Mouse (Mus musculus) erythroid progenitor cell, adult 5-6 weeks (primary cell): ENCODE data around the gene Klk1. TPM values are rescaled to one million over a fixed set of nuclear protein-coding genes. Genes with fewer than 3 reads are reported as not detected.
"Not testable (repeated sequence)": the region's sequence is repeated elsewhere in the genome, so short reads cannot be mapped to it uniquely, and the experiment has no call there.

Source experiments
- ATAC-seq: replicated peaks from 2 replicates; pipeline ENCODE4 v1.8.0; 2016; ENCODE audit warnings: moderate number of reproducible peaks, mild to moderate bottlenecking, moderate TSS enrichment, inconsistent platforms; ENCODE audit not compliant: poor library complexity, low FRiP score, severe bottlenecking
- total RNA-seq, 2 experiments: library from RNA; stranded (forward) in 1 of 2; stranded (reverse) in 1 of 2; fragments of 150-400 nt in 1 of 2; fragments of 186-747, 209-891 nt in 1 of 2; gene quantifications; 2 replicates each; pipeline versions ENCODE4 v1.2.3 to v1.2.4; 2015 to 2017; ENCODE audit warnings: low replicate concordance in 2 of 2

Klk1 gene
- total RNA-seq (2015; ENCODE audit: low replicate concordance), result not detected in 2 replicates
- not detected in 2 replicates for total RNA-seq (2017; ENCODE audit: low replicate concordance)

DNA sequence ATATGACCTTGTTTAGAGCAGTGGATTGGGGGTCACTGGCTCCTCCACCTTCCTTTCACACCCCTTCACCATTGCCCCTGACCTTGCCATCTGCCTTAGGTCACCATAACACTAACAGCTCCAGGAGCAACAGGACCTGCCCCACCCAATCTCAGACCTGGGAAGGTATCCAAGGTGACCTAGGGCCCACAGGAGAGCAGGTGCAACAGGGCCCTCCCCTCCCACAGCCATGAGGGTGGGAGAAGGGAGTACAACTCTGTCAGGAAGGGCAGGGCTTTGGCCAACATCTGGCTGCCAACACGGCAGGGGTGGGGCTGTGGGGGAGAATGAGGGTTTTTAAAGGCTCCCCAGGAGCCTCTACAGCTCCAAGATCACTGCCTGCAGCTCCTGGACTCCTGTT is at the start of gene Klk1:
Klk1 (plus strand) TSS at position 285 of the 400 bp plus-strand sequence.
- no peak for ATAC-seq

DNA sequence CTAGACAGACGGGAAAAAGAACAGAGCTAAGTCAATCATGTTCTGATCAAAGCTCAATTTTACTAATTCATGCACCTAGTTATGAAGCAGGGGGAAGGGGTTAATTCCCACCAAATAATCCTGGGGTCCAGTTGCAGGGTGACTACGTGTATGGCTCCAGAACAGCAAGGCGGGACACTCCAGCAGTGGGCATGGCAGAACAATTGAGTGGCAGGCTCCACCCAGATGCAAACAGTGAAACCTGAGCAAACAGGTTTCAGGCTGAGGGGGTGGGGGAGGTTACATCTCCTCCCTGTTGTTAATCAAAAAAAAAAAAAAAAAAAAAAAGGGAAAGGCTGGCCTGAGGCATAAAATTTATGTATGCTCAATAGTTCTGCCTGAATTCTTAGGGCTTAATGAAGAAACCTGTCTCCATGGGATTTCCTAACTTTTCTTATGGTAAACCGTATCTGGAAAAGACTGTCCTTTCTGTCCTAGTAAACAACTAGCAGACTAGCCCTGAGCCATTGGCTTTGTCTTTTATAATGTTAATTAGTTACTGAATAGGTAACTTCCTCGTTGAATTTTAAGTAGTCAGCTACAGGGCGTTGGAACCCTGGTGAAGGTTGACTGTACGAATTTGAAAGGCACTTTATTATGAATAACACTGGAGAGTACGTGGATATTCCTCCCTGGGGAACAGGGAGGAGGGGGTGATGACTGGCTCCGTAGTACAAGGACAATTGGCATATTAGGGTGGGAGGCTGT is 45.7 kb upstream of the Klk1 start:
- no peak for ATAC-seq

DNA sequence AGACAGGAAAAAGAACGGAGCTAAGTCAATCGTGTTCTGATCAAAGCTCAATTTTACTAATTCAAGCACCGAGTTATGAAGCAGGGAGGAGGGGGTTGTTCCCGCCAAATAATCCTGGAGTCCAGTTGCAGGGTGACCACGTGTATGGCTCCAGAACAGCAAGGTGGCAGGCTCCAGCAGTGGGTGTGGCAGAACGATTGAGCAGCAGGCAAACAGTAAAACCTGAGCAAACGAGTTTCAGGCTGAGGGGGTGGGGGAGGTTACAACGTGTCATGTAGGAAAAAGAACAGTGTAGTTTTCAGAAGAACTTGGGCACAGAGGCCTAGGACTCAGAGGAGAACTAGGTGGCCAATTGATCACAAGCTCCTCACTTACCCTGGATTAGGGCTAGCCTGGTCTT is 38.6 kb upstream of the Klk1 start:
- not testable (repeated sequence) for ATAC-seq

DNA sequence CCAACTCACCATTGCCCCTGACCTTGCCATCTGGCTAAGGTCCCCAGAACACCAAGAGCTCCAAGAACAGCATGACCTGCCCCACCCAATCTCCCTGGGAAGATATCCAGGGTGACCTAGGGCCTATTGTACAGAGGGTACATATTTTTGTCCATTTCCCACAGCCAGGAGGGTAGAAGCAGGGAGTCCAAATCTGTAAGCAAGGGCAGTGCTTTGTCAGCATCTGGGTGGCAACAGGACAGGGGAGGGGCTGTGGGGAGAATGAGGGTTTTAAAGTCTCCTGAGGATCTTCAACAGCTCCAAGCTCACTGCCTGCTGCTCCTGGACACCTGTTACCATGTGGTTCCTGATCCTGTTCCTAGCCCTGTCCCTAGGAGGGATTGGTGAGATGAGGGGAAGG is 37.2 kb upstream of the Klk1 start, which contains the start of gene Klk1b24:
Klk1b24 (plus strand) TSS at position 301 of the 400 bp plus-strand sequence.
- not testable (repeated sequence) for ATAC-seq

DNA sequence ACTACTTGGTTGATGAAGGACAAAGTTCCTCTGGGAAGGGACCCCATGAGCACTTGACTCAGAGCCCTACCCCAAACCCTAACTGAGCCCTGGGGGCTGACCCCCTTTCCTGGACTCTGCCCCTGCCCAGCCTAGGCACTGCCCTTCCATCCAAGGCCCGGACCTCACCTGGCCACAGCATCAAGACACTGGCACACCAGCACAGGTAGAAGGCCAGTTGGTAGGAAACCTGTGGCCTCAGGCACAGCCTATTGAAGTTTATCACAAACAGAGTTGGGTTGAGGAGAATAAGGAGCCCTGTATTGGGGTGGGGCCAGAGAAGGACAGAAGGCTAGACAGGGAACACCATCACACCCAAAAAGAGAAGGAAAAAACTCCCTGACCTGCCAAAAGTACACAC is 31.7 kb upstream of the Klk1 start:
- not testable (repeated sequence) for ATAC-seq

DNA sequence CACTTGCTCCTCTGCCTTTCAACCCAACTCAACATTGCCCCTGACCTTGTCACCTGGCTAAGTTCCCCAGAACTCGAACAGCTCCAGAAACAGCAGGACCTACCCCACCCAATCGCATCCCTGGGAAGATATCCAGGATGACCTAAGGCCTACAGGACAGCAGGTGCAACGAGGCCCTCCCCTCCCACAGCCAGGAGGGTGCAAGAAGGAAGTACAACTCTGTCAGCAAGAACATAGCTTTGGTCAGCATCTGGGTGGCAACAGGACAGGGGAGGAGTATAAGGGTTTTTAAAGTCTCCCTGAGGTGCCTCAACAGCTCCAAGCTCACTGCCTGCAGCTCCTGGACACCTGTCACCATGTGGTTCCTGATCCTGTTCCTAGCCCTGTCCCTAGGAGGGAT is 27.3 kb upstream of the Klk1 start, which contains the start of gene Klk1b3:
Klk1b3 (plus strand) TSS at position 301 of the 400 bp plus-strand sequence.
- ATAC-seq, result no peak

DNA sequence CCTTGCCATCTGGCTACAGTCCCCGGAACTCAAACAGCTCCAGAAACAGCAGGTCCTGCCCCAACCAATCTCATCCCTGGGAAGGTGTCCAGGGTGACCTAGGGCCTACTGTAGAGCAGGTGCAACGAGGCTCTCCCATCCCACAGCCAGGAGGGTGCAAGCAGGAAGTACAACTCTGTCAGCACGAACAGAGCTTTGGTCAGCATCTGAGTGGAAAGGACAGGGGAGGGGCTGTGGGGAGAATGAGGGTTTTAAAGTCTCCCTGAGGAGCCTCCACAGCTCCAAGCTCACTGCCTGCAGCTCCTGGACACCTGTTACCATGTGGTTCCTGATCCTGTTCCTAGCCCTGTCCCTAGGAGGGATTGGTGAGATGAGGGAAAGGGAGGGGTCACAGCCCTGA is 18.0 kb upstream of the Klk1 start, which contains the start of gene Klk1b4:
Klk1b4 (plus strand) TSS at position 301 of the 400 bp plus-strand sequence.
- not testable (repeated sequence) for ATAC-seq

DNA sequence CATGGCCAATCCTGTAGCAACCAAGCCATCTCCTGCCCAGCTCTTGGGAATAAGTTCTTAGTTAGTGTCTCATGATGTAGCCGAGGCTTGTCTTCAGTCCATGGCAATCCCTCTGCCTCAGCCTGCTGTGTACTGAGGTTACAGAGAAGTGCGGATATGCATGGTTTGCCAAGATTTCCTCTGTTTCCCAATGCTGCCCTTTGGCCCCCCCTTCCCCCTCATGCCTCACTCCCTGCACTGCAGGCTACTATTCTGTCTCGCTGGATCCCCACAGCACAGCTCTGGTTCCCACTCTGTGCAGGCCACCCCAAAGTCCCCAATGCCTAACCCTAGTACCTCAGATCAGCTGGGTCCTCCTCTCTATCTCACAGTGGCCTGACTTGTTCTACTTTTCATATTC is 16.9 kb upstream of the Klk1 start:
- no peak for ATAC-seq

DNA sequence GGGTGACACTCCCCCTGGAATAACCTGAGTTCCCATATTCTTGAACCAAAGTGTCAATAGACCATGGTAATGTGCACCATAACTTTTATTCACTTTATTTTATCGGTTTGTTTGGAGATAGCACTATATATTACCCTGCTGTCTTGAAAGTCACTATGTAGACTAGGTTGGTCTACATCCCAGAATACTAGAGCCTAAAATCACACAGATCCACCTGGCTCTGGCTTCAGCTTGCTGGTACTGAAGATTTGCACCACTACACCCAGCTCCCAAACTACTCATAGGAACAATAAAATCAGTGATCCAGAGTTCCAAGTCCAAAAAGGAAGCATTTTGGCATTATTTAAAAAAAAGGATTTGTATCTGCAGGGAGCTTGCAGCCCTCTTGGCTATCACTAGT is 9.5 kb upstream of the Klk1 start, which contains the start of gene Klk1b5:
Klk1b5 (plus strand) TSS at position 301 of the 400 bp plus-strand sequence.
- ATAC-seq, result no peak

DNA sequence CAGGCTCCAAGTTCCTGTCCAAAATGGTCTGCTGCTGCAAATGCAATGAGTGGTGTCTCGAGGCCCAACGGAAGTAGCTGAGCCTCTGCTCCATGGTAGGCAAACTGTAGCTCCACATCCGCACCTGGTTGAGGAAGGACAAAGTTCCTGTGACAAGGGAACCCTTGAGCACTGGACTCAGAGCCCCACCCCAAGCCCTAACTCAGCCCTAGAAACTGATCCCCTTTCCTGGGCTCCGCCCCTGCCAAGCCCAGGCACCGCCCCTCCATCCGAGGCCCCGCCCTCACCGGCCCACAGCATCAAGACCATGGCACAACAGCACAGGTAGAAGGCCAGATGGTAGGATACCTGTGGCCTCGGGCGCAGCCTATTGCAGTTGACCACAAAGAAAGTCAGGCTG is 3.6 kb upstream of the Klk1 start:
- 0 out of 2 replicates have a peak, but pooled peaks have one; percentile 49 for ATAC-seq

DNA sequence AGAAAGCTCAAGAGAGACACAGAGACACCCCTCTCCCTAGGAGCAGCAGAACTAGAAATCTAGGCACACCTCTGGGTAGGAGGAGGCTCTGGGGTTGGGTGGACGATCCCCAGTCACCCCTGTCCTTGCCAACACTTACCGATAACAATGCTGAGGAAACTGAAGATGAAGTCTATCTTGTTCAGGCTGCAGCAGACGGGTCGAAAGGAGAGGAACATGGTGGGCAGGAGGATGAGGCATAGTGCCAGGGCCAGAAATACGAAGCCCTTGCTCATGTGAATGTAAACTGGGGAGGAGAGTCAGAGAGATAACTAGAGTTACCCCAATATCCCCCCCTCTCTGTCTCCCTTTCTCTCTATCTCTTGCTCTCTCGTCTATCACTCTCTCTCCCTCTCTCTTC is 2.8 kb upstream of the Klk1 start:
- ATAC-seq, result not testable (repeated sequence)

DNA sequence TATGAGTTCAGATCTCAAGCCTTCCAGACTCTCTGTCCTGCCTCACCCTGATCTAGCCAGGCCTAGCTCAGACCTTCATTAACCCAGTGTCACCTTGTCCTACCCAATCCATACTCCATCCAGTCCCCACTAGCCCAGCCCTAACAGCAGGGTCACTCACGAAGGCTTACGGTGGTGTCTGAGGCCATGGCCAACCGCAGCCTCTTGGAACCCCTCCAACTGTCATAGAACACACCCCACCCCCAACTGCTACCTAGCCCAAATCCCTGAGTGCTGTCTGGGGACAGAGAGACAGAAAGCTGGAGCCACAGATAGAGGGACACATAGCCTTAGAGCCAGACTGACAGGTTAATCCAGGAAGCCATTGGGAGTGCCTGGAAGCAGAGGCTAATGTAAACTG is 10.7 kb downstream of the Klk1 start, which contains the start of gene Gm36864:
Gm36864 (plus strand) TSS at position 269 of the 400 bp plus-strand sequence.
- no peak for ATAC-seq

DNA sequence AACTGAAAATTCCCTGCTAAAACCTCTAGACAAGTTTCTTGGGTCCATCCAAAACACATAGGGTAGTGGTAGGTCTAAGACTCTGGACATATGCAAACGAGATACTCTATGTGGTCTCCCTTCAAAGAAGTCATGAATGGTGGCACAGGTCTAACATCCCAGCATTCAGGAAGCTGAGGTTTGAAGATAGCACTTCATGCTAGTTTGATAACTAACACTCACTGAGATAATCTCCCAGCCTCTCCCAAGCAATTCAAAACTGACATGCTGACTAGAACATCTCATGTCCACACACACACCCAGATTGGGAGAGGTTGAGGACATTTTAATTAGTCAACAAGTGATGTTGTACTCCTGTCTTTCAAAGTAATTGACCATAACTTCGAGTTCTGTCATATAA is 14.8 kb downstream of the Klk1 start:
- no peak for ATAC-seq

DNA sequence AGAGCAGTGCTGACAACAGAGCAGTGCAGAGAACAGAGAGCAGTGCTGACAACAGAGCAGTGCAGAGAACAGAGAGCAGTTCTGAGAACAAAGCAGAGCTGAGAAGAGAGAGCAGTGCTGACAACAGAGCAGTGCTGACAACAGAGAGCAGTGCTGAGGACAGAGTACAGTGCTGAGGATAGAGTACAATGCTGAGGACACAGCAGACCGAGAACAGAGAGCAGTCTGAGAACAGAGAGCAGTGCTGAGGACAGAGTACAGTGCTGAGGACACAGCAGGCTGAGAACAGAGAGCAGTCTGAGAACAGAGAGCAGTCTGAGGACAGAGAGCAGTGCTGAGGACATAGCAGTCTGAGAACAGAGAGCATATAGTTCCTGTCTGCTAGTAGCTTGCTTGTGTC is 15.6 kb downstream of the Klk1 start:
- ATAC-seq, result no peak

DNA sequence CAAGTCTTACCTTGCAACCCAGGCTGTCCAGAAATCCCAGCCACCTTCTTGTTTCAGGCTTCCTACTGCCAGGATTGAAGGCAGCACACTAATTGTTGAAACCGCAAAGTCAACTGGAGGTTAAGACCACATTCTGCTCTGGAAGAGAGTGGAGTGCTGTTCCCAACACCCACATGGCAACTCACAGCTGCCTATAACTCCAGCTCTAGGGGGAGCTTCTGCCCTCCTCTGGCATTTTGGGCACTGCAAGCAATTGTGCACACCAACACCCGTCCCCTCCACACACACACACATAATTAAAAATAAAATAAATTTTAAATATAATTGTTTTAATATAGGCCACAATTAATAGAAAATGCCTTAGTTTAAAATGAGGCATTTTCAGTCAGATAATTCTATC is 16.0 kb downstream of the Klk1 start:
- no peak for ATAC-seq

DNA sequence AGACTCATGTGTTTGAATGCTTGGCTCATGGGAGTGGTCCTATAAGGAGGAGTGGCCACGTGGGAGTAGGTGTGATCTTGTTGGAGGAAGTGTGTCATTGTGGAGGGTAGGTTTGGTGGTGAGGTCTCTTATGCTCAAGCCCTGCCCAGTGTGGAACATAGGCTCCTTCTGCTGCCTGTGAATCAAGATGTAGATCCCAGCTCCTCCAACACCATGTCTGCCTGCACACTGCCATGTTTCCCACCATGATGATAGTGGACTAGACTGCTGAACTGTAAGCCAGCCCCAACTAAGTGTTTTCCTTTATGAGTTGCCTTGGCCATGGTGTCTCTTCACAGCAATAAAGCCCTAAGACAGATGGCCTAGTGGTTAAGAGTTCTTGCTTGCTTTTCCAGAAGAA is 18.9 kb downstream of the Klk1 start:
- ATAC-seq, result no peak

DNA sequence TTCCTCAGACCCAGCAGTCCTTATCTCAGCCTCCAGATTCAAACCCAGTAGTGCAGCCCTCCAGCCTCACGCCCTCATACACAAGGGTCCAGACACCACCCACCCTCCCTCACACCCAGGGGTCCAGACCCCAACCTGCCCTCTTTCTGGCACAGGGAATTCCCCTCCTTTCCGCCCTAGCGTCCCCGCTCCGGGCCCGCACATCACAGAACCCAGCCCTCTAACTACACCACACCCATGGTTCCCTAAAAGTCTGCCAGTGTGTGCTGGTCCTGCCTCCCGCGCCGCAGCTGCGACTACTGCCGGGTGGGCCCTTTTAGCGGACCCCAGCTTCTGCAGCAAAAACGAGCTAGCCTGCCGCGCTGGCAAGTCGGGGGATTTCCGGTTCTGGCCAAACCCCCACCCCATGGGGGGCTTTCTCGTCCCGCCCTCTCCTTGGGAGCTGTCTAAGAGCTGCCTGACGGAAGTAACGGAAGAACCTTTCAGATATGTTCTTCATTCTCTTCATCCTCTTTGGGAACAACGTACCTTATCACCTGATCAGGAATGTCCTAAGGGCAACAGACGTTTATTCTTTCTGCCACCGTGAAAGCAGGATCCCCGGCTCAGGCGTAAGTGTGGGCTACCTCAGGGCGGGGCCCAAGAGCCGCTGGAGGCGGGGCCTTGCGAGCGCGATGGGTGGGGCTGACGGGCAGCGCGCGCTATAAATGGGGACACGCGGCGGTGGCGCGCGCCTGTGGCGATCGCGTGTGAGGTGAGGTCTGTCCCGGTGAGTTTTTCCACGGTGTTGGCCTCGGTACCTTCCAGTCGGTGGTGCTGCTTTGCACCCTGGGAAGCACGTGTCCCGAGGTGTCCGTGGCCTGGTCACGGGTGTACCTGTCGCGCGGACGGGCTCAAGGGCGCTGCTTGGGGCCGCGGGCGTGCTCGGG is 21.2 kb downstream of the Klk1 start, which contains the start of the genes 1700028J19Rik and 2410002F23Rik:
1700028J19Rik (minus strand) TSS at position 641 of the 929 bp plus-strand sequence.
2410002F23Rik (plus strand) TSS at position 668 of the 929 bp plus-strand sequence.
- peak; percentile 87 for ATAC-seq

DNA sequence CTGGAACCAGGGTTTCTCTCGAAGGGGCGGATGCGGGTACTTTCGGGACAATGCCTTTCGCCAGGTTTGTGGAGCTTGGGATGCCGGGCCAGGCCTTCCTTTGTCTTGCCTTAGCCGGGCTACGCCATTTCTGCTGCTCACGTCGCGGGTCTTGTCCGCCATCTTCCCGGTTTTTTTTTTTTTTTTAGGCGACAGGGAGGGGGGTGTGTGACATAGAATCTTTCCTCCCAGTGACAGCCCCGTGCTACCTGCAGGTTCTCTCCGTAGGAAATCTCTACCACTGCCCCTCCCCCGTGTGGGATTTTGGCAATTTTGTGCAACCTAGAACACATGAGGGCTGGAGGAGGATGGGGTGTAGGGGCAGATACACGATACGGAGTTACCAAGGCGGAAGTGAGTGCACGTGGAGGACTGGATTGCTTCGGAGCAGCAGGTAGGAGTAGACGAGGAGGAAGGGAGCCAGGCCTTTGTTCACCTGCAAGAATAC is 21.9 kb downstream of the Klk1 start:
- peak; percentile 9; the same call in 1 of the 2 replicates for ATAC-seq

DNA sequence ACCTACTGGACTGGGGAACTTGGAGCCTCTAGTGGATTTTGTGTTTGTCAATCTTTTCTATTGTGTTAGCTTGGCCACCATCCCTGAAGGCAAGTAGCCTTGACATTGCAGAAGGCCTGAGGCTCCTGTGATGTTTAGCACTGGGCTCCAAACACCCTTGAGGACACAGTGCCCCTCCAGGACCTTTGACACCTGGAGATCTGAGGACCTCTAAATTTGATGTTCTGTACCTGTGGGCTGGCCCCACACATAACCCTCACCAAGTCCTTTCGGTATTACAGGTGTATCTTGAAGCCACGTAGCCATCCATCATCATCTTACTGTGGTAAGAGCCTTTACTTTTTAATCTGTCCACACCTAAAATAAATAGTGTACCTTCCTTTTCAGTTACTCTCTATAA is 22.8 kb downstream of the Klk1 start:
- no peak for ATAC-seq

DNA sequence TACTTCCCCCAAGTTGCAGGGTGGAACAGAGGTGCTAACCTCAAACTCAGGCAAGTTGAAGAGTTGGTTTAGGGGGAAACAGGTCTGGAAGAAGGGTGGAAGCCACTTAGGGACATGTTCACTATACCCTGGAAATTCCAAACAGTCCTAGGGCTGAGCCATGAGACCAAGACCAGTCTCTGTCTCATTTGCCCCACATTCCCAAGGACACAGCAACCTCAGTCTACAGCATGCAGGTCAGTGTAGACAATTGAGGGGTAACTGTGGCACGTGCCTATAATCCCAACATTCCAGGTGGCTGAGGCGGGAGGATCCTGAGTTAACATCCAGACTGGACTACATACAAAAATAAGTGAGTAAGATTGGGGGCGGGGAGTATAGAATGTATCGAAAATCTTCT is 24.1 kb downstream of the Klk1 start:
- ATAC-seq, result no peak
